Mouse (Mus musculus): ENCODE results near the gene Tespa1.
"Not testable (repeated sequence)": the region's sequence is repeated elsewhere in the genome, so short reads cannot be mapped to it uniquely, and the experiment has no call there.

The Tespa1 gene

GRCm38 (mm10) chr10:130363438-130364164 lies 40.9 kb downstream of the Tespa1 start:
- DNase-seq (ENCODE audit: low read depth, low spot score), result no peak

- no peak for DNase-seq (ENCODE audit: low read depth, low spot score)
These were observed 42.1 kb downstream of the Tespa1 start for GRCm38 (mm10) chr10:130364766-130365165.

DNA sequence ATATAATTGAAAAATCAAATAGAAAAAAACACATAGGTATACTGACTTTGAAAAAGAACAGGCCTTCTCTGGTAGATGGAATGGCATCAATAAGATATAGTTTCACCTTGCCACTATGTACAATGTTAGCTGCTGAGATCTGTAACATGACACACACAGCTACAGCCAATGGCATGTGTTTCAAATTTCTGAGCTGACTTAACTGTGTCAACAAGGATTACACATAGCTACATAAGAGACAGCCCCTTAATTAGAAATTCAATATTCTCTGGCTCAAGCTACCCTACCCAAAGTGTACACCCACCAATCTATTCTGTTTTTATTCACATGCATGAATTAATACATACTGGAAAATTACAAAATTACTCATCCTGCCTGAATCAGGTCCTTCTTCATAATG lies 45.7 kb downstream of the Tespa1 start:
- DNase-seq (ENCODE audit: low read depth, low spot score), result no peak

- no peak for DNase-seq (ENCODE audit: low read depth, low spot score)
These were observed 47.5 kb downstream of the Tespa1 start for GRCm38 (mm10) chr10:130370005-130370682.

DNA sequence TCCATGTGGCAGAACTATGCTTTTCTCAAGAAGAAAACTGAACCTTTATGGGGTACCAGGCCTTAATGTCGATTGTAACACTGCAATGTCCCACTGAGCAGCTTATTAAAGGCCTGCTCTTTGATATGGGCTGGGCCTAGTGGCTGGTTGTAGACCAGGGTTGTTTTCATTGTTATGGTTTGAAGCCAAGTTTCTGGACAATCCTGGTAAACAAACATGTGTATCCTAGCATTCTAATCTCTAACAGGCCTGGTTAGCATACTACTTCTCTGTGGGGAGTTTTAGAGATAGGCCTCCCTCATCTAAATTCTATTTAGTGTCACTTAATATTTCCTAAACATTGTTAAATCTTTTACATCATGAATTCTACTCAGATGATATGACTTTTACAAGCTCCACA lies 49.0 kb downstream of the Tespa1 start:
- DNase-seq (ENCODE audit: low read depth, low spot score), result no peak

DNA sequence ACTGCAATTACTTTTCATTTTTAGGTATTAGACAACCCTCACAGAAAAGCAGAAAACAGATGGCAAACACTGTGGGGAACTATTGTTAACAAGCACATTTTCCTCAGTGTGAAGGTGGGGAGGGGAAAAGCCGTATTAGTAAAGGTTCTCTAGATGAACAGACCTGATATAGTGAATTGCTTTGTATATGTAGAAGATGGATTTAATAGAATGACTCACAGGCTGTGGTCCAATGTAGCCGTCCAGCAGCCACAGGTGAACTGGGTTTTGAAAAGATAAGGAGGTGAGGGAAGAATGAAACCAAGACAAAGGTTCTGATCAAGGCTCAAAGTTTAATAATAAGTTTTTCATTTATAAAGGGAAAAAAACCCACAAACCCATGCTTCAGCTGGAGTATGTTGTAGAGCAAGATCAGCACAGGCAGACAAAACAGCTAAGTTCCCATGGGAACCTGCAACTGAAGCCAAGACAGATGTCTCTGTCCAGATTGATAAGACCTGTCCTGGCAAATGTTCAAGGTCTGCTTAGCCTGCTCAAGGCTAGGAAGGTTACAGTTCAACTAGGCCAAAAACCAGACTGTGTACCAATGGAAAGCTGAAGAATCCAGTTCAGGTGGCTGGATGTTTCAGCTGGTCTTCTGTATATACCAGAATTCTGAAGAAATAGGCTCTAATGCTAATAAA lies 50.0 kb downstream of the Tespa1 start:
- DNase-seq (ENCODE audit: low read depth, low spot score), result no peak

DNA sequence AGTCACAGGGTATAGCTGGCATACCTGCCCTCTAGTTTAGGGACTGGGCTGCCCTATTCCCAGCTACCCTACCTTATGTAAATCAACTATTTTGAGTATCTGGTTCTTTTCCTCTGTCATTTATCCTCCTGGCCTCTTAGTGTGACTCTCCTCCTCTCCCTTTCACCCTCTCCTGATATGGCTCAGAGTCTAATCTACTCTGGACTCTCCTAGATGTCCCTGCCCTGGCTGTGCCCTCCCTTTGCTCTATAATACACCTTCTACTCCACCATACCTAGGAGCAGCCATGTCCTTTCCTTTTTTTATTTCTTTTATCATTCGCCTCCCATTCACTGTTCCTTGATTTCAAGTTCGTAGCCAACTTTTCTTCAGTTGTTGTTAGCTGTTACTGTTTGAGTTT lies 52.5 kb downstream of the Tespa1 start:
- no peak for DNase-seq (ENCODE audit: low read depth, low spot score)

DNA sequence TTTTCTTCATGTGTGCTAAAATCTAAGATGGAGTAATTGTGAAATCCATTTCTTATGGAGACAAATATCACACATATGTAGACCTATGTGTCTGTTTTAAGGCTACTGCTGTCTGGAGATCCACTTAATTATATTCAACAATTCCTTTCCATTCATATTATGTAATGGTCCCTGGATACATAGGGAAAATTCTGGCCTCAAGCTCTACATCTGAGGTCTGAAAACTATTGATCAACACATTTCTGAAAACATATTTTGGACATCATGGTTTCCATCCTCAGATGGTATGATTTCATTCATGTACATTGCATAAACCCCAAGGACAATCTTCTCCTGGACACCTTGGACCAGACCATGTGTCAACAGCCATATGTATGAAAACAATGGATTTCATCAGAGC lies 71.6 kb downstream of the Tespa1 start, which contains the start of gene Vmn2r84:
Gene Vmn2r84, minus strand, starts transcription at position 101 of the 400 bp plus-strand sequence.
- DNase-seq (ENCODE audit: low read depth, low spot score), result no peak

GRCm38 (mm10) chr10:130412167-130412698 lies 89.6 kb downstream of the Tespa1 start:
- DNase-seq (ENCODE audit: low read depth, low spot score), result not testable (repeated sequence)

Data from c-Kit-negative CD71-positive TER-119-positive erythroid progenitor cells, embryonic 14.5 days (primary cell).